Mouse (Mus musculus) CD4-positive helper T cell, adult 2 months (primary cell): ENCODE results near the gene Klhl13.

ENCODE experiments used
- DNase-seq: peaks from one replicate; pipeline ENCODE4 v3.0.0-alpha.2; 2012; ENCODE audit warnings: low read depth, missing footprints, low spot score

Klhl13 gene

DNA sequence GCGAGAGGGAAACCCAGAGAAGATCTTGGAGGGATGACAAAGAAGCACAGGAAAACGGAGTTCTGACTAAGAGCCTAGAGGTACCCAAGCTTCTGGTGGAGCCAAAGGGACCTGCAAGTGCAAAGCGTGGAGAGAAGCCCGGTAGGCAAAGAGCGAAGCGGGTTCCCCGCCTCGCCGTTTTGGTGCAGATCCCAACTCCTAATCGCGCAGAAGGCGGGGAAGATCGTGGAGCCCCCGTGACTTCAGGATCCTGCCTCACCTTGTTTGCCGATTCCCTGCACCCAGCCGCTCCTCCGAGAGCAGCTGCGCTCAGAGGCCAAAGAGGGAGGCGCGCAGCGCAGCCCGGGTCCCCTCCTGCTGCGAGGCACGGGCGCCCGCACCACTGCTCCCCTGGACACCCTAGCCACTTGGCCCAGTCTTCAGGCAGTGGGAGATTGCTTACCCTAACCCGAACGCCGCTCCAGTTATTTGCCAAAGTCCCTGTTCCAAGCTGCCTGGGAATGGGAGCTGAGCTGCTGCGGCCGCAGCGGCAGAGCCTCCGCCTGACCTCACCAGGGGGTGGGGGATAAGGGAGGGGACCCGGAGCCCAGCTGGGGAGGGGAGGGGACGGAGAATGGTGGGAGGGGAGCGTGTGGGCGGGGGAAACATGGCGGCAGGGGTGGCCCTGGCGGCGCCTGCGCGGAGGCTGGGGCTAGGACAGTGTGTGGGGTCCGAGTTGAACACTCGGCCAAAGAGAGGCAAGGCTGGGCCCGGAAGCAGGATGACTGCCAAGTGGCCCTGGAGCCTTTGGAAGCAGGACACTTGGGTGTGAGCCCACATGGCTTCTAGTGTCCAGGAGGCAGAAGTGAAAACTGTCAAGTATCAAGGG is at the start of gene Klhl13:
Gene Klhl13, minus strand, starts transcription at position 569 of the 868 bp plus-strand sequence.
- no peak for DNase-seq

DNA sequence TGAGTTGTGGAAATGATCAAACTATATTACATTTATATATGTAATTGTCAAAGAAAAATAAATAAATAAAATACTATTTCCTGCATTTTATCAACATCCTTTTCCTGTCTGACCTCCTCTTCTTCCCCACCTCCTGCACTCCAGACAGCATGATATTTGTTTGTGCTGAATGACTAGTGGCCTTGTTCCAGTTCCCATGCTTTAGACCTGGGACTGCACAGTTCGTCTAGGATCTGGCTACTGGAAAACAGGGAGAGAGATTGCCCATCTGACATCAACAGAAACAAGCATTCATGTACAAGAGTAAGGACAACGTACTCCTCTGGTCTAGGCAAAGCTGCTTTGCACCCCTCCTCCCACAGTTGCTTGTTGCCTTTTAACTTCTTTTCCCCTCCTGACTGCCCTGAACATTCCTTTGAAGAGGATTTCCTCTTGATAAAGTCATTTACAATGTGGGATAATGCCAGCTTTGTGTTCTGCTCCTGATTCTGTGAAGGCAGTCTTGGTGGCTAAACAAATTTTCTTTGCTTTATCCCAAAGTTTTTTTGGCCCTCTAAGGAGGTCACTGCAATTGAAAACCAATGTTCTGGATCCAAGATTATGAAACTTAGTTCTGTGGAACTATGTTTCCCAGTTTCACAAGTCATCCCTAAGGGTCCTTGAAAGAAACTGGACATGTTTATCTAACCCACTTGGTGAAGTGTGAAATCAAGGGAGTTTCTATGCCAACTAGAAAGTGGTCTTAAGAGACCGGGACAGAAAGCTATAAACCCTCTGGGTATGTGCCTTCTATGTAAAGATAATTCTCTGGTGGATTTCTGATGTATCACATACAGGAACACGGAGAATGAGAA is 44.6 kb upstream of the Klhl13 start:
- DNase-seq = no peak

DNA sequence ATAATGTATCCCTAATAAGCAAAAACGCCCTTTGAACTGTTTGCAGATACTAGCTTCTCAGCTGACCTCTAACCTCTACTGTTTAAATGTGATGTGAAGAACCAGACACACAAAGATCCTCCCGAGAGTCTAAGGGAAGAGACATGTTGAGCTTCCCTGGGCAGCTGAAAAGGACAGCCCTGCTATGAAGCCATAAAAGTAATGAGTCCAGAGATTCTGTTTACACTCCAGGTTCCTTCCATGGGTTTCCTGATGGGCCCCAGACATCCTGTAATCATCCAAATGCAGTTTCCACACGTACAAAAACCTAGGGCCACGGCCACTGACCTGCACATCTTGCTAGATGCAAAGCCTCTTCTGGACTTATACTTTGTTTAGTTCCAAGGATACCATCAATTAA is 23.8 kb upstream of the Klhl13 start:
- DNase-seq = no peak

DNA sequence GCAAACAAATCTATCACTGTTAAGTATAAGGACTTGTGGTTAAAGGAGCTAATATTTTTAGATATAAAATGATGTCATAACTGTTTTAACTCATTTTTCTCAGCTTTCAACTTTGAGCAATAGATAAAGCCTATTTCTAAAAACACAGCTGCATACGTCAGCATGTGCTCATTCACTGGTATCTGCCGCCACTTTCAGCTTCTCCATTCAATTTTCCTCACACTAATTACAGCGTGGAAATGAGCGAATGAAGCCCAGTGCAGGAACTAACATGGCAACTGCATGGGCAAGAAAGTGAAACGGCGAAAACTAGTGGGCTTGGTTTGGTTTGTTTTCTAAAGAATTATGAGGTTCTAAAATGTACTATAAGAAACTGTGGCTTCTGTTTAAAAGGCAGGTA is 1.4 kb downstream of the Klhl13 start:
- no peak for DNase-seq

DNA sequence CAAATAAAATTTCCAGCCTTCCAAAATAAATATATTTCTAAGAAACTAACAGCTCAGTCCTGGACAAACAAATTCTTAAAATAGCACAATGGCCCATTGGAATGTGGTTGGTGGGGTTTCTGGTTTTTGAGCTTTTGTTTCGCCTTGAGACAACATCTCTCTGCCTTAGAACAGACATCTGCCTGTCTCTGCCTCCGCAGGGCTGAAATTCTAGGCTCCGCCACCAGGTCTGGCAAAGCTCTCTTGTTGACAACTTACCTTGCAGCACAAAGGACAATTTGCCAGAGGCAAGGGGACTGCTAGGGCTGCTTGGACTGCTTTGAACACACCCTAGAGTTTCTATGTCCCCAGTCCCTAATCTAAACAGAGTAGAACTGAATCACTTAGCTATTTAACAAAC is 4.4 kb downstream of the Klhl13 start:
- no peak for DNase-seq

DNA sequence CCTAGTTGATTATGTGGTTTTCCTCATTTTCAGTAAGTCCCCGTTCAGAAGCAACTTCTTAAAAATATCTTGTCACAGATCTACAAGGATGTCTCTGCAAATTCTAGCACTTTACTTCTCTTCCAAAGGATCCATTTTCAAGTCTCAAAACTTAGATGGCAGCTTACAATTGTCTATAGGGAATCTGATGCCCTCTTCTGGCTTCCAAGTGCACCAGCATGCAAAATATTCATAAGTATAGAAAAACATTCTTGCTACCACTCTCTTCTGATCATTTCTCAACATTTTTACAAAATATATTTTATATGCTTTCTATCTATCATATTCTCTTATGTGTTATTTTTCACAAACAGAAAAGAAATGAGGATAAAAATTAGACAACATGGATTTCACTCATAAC is 14.8 kb downstream of the Klhl13 start:
- DNase-seq = no peak

DNA sequence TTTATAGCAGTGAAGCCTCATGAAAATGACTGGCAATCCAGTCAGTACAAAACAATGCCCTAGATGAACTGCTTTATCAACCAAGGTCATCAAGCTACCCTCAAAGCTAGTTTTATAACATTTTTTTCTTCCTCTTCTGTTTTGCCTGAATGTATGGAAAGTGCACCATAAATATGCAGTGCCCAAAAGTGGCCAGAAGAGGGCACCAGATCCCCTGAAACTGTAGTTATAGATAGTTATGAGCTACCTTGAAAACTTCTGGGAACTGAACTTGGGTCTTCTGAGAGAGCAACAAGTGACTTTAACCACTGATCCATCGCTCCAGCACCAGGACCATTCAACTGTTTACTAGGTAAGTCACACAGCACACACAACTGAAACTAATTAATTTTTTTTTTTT is 36.8 kb downstream of the Klhl13 start:
- DNase-seq = no peak

DNA sequence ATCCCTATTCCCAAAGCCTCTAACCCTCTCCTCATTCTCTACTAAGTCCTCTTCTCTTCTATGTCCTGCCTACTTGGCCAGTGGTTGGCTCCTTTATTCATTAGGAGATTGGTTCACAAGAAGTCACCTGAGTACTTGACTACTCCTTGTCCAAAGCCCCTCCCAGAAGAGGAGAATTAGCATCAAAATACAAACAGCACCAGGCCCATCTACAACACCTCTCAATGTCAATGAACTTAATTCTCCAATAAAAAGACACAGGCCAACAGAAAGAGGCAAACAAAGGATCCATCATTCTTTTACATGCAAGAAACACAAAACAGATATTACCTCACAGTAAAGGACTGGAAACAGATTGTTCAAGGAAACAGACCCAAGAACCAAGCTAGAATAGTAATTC is 46.0 kb downstream of the Klhl13 start:
- DNase-seq = no peak

DNA sequence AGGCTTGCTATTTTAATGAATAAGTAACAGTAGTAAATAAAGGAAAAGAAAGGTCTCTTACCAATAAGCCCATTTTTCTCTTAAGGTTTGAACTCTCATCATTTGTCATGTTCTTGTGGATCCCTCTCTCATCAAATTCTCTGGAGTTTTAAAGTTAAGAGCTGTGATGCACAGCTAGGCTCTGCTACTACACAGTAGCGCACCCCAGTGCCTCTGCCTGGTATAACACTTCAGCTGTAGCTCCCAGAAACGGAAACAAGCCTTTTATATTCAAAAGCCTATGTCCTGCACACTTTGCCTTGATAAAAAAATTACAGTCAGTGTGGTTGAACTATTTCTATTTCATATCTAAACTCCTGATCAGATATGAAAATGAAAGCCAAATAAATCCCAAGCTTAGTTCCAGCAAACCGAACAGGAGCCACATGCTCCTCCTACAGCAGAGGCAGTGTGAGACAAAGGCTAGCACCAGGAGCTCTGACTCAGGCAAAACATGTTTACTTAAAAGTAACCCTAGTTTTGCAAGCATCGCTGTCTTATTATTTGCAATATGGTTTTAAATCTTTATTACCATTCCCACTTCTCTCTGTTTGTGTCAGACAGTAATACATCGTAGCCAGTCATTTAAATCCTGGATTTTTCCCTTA is 68.8 kb downstream of the Klhl13 start:
- no peak for DNase-seq

DNA sequence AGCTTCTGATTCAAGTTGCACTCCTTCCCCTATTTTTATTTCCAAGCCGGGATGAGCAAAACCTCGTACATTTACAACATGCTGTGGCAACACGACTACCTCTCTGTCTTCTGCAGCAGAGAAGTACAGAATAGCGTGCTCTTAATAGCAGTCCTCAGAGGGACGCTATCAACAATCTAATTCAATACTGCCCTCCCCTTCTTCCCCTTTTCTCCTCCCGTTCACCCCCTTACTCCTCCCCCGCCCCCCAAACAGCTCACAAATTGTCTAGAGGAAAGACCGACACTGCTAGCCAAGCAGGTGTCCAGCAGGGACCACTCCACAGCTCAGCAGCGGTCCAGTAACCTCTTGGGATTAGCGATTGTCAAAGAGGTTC is 79.5 kb downstream of the Klhl13 start:
- no peak for DNase-seq

DNA sequence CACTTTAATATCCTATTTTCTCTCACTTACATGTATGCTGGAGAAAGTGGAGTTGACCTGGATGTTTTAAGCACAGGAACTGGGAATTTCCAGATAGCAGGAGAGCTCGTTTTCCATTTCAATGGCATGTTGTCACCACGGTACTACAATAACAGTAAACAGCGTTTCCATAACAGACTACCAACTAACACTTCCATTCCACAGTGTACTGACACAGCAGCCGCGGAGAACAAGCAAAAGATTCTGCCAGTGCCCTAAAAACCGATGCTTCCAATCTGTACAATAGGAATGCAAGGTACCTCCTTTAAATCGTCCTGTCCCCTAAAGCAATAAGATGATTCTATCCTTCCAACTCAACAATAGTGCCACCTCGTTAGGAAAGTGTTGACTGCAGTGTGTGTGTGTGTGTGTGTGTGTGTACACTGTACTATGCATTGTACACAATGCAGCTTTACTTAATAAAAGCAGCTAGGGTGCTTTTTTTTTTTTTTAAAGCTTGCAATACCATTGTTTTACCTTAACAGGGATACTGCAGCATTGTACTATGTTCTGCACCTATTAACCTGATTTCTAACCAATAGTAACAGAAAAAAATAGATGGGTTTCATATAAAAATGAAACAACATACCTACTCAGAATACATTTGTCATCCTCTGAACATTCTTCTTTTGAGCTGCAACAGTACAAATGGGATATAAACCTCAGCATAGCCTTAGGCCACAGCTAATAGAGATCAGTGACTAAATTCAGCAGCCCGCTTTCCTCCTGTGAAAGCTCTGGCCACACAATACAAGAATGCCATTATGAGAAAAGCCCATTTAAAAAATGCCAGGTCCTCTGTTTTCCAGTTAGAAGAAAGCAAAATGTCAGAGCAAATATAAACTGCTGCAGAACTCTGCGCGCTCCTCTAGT is 80.1 kb downstream of the Klhl13 start:
- DNase-seq = no peak

DNA sequence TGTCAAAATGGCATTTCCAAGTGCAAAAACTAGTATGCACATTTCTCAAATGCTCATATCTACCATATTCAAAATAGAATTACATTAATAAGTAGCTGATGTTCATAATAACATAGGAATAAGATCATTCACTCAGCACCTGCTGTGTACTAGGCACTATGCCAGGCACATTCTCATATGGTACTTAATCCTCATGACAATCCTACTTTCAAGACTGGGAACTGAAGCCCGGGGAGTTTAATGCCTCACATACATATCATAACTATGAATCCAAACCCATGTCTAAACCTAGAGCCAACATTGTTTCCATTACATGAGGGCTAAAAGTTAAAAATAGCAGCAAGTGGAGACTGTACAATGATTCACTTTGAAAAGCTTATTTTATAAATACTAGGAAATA is 97.3 kb downstream of the Klhl13 start:
- DNase-seq = no peak

DNA sequence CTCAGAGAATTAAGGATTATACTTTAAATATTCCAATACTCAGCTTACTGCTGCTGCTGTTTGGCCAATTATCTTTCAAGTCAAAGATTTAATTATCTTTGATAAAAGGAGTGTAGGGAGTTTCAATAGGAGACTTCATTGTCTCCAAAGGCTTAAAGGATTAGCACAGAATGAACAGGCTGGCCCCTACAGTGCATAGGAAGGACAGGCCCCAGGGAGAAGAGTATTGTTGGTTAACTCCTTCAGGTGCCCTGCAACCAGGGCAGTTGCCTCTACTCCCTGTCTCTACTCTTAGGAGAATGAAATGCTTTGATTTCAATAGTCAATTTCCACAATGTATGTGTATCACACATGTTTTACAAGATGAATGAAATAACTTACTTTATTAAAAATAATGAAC is 116.1 kb downstream of the Klhl13 start:
- DNase-seq = no peak
